Mouse (Mus musculus) adrenal gland, postnatal 25 days (tissue): ENCODE measurements around the gene Pcsk4. TPM values are rescaled to one million over a fixed set of nuclear protein-coding genes. Genes with fewer than 3 reads are reported as not detected.

Source experiments
- DNase-seq: peaks from one replicate; pipeline ENCODE4 v3.0.0; 2021; ENCODE audit warnings: mixed read lengths
- total RNA-seq: library from RNA; stranded (reverse); gene quantifications from 2 replicates; pipeline ENCODE4 v1.2.3, GENCODE M21; 2021

The Pcsk4 gene
- total RNA-seq, 1 experiment from 2014 or later, result 3.0 TPM

- DNase-seq, result no peak
Measured at GRCm38 (mm10) chr10:80321670-80322581, 7.4 kb downstream of the Pcsk4 start.

GRCm38 (mm10) chr10:80321014-80321669 lies 8.2 kb downstream of the Pcsk4 start:
- no peak for DNase-seq

GRCm38 (mm10) chr10:80320340-80320760 lies 8.9 kb downstream of the Pcsk4 start, which contains the start of gene 2310011J03Rik:
TSS of gene 2310011J03Rik (minus strand) at chr10:80320537.
- DNase-seq, result peak; percentile 91

DNA sequence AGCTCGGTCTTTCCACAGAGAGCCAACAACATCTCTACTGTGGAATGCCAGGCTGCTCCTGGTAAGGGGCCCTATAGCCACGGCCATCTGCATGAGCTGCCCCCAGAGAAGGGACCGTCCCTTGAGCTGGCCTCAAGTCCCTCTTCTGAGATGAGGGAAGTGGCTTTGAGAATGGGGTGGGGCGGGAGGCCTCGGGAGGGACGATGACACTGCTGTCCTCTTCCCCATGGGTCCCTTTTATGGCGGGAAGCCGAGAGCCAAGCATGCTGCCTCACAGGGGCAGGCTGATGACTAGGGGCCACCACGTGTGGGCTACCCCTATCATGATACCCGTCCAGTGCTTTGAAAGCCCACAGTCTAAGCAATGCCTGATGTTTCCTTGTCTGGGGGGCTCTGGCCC lies 12.3 kb downstream of the Pcsk4 start:
- DNase-seq, result no peak

- DNase-seq, result no peak
Measured at GRCm38 (mm10) chr10:80316359-80316781, 12.9 kb downstream of the Pcsk4 start.

GRCm38 (mm10) chr10:80315315-80315714 lies 14.0 kb downstream of the Pcsk4 start:
- no peak for DNase-seq

- no peak for DNase-seq
Measured at GRCm38 (mm10) chr10:80314494-80315001, 14.8 kb downstream of the Pcsk4 start.

DNA sequence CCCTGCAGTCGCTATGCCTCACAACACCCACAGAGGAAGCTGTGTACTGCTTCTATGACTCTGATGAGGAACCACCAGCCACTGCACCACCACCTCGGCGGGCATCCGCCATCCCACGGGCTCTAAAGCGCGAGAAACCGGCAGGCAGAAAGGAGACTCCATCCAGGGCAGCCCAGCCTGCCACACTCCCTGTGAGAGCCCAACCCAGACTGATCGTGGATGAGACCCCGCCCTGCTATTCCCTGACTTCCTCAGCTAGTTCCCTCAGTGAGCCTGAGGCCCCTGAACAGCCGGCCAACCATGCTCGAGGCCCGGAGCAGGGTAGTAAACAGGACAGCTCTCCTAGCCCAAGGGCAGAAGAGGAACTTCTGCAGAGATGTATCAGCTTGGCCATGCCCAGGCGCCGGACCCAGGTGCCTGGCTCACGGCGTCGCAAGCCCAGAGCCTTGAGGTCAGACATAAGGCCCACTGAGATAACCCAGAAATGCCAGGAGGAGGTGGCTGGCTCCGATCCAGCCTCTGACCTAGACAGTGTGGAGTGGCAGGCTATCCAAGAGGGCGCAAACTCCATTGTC lies 15.6 kb downstream of the Pcsk4 start:
- no peak for DNase-seq

- DNase-seq, result no peak
Measured at GRCm38 (mm10) chr10:80312586-80313504, 16.5 kb downstream of the Pcsk4 start.

GRCm38 (mm10) chr10:80311560-80311959 lies 17.7 kb downstream of the Pcsk4 start:
- no peak for DNase-seq

DNA sequence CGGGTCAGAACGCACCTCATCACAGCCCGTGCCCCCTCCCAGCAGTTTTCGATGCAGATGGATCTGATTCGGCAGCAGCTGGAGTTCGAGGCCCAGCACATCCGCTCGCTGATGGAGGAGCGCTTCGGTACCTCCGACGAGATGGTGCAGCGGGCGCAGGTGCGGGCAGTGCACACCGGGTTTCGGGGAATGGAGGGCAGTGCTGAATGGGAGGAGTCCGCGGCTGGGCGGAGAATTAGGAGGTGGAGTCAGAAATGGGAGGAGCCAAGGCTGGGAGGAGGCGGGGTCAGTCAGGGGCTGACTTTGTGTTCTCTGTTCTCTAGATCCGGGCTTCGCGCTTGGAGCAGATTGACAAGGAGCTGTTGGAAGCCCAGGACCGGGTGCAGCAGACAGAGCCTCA lies 24.4 kb downstream of the Pcsk4 start:
- DNase-seq, result no peak

- no peak for DNase-seq
Measured at GRCm38 (mm10) chr10:80304458-80304857, 24.8 kb downstream of the Pcsk4 start.

GRCm38 (mm10) chr10:80302471-80302881 lies 26.8 kb downstream of the Pcsk4 start:
- peak; percentile 63 for DNase-seq

- no peak for DNase-seq
Measured at GRCm38 (mm10) chr10:80302082-80302355, 27.3 kb downstream of the Pcsk4 start.

DNA sequence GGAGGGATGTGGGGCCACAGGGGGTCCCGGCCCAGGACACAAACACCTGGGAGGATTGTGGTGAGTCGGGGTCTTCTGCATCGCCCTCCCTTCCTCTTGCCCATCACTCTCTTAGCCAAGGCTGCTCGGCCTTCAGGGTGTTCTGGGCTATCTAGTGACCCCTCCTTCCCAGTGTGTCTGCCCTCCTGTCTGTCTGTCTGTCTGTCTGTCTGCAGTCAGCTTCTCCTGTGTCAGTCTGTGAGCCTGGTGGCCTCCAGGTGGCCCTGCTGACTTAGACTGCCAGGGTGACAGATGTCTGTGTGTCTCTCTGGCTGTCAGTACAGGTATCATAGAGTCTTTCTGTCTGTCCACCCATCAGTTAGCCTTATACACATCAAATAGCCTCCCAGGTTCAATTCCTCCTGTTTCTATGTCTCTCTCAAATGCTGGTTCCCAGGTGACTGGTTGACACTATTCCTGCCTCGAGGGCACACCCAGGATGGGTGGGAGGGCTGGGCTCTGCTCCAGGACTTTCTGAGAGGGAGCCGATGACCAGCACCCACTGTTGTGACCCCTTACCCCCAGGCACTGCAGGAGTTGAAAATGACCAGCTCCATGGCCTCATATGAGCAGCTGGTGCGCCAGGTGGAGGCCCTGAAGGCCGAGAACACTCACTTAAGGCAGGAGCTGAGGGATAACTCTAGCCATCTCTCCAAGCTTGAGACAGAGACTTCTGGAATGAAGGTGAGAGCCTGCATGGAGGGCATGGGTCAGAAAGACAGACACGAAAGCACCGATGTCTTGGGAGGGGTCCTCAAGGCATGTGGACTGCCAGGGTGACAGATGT lies 27.8 kb downstream of the Pcsk4 start:
- no peak for DNase-seq

DNA sequence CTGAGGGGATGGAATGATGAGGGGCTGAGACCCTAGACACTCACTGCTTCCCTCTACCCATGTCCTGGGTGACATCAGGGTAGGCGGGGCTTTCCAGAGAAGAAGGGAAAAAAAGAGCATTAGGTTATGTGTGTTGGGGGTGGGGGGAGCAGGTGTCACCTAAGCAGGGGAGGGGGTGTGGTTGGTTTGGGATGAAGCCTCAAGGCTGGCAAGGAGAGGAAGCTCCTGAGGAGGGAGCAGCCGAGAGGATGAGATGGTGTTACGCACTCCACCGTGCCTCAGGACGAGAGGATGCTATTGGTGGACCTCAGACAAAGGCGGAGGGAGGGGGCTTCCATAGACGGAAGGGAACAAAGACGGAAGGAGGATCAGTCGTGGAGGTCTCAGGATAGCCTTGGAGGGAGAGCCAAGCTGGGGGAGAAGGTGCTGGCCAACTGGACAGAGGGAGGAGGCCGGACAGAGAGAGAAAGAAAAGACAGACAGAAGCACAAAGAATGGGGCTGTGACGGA lies 28.6 kb downstream of the Pcsk4 start:
- no peak for DNase-seq

- DNase-seq, result no peak
Measured at GRCm38 (mm10) chr10:80299824-80300223, 29.5 kb downstream of the Pcsk4 start.

GRCm38 (mm10) chr10:80299301-80299700 lies 30.0 kb downstream of the Pcsk4 start:
- DNase-seq, result no peak

DNA sequence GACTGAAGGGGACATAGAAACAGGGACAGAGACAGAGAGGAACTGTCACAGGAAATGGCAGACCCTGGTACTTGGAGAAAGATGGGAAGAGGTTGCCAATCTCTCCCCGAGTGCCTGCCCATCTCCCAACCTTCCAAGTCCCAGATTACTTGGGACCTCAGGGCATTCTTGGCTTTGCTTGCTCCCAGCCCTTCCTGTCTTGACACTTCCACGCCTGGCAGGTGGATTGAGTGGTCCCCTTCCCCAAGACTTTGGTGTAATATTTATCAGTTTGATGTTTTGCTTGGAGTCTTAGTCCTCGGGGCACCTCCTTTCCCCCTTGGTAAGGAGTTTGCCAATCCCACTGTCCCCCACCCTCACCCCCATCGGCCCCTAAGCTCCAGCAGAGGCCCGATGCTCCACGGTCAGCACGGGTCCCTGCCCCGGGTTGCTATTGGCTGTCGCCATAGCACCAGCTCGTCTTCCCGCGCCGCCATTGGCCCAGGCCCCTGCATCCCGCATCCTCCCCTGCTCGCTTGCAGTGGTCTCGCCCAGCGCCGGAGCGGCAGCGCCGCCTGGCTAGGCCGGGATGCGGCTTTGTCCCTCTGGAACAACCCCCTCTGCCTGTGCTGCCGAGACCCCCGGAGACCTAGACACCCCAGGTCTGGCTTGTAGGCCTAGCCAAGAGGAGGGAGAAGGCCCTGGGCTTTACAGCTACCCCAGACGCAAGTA lies 30.6 kb downstream of the Pcsk4 start:
- peak; percentile 66 for DNase-seq

DNA sequence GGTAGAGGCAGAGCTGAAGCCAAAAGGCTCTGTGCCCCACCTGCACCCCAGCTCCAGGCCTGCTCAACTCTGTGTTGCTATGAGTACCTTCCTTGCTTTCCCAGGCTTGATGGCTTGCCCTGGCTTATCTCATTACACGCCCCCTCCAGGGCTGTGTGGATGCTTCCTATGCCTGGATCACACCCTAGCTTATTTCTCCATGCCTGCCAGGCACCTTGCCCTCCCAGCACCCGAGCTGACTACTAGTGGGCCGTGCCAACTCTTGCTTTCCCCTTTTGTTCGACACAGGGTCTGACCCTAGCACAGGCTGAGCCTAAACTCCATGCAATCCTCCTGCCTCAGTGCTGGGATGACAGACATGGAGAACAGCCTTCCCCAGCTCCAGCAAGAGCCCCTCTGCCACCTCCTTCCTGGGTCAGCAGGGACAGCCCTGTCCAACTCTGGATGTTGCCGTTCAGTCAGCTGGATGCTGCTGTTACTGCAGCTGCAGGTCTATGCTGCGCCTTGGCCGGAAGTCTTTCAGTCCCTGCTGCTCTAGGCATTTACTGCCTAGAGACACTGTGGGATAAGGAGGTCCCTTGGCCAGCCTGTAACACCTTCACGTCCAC lies 31.7 kb downstream of the Pcsk4 start:
- DNase-seq, result no peak
